Mouse (Mus musculus) forebrain, embryonic 16.5 days (tissue): ENCODE measurements around the gene Scmh1. TPM values are rescaled to one million over a fixed set of nuclear protein-coding genes. Genes with fewer than 3 reads are reported as not detected.

ENCODE experiments used
- ATAC-seq: fragments of 200-750 bp; cut with Nextera tagmentation; 2 replicates; pipeline ENCODE4 v1.8.0; 2017; ENCODE audit warnings: mild to moderate bottlenecking, moderate library complexity
- H3K27ac ChIP-seq: fragments of 300-500 bp; sonication (generic); 2 replicates; pipeline ENCODE4 v1.5.1; 2014; ENCODE audit warnings: low read length, control low read depth
- H3K27me3 ChIP-seq: fragments of 300-500 bp; sonication (generic); replicated peaks from 2 replicates; pipeline ENCODE4 v1.6.1; 2014; ENCODE audit warnings: low read length; ENCODE audit not compliant: control insufficient read depth, insufficient read depth
- H3K36me3 ChIP-seq: fragments of 300-500 bp; sonication (generic); 2 replicates; pipeline ENCODE4 v1.6.1; 2014; ENCODE audit not compliant: control insufficient read depth, insufficient read depth
- H3K4me1 ChIP-seq: fragments of 300-500 bp; sonication (generic); replicated peaks from 2 replicates; pipeline ENCODE4 v1.6.1; 2014; ENCODE audit warnings: low read length; ENCODE audit not compliant: control insufficient read depth, insufficient read depth
- H3K4me2 ChIP-seq: fragments of 300-500 bp; sonication (generic); 2 replicates; pipeline ENCODE4 v1.6.1; 2014; ENCODE audit warnings: mild to moderate bottlenecking, low read length, control low read depth
- H3K4me3 ChIP-seq: fragments of 300-500 bp; sonication (generic); replicated peaks from 2 replicates; pipeline ENCODE4 v1.5.1; 2014; ENCODE audit warnings: mild to moderate bottlenecking, low read length, control low read depth
- H3K9ac ChIP-seq: fragments of 300-500 bp; sonication (generic); replicated peaks from 2 replicates; pipeline ENCODE4 v1.6.1; 2014; ENCODE audit warnings: low read depth, low read length, control low read depth
- H3K9me3 ChIP-seq: fragments of 300-500 bp; sonication (generic); 2 replicates; pipeline ENCODE4 v1.6.1; 2016; ENCODE audit warnings: low read length; ENCODE audit not compliant: control insufficient read depth
- WGBS: fragments of 180-500 bp; shearing (Covaris S2); extraction: QIAGEN DNeasy Blood & Tissue Kit; methylation state at CpG from one replicate; pipeline ENCODE4 v1.1.7; 2014; 5-methylcytosine and 5-hydroxymethylcytosine counted together
- polyA plus RNA-seq: library from polyadenylated mRNA; unstranded; fragments of >200 nt; fragmentation: Nextera tagmentation; extraction: Ambion mirVana; gene quantifications from 2 replicates; pipeline ENCODE4 v1.2.1, GENCODE M21; 2015

Scmh1 gene
- polyA plus RNA-seq, 1 experiment from 2014 or later = 80.2 TPM

DNA sequence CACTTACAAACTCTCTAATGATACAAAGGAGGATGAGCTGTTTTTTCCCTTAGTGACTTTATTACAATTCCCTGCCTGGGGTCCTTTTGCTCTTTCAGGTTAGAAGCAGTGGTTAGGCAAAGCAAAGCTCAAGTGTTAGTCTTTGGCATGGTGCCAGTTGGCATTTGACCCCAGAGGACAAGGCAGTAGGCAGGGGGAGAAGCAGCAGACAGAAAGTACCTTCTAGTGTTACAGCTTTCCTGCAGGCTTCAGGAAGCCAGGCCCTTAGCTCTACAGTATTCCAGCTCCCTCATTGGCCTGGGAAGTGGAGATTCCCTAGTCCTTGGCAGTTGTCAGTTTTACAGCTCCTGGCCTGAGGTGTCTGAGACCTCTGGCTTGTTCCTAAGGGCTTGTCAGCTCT lies 15.6 kb downstream of the Scmh1 start:
- Histone ChIP-seq H3K4me2 (no peak overlapping the region), H3K4me1 (peaks cover 7% of the 10 kb centered on the region; the same call in 1 of the 2 replicates), H3K36me3 (no peaks in the 10 kb centered on the region), H3K27me3 (no peaks in the 10 kb centered on the region), H3K27ac (no peak overlapping the region), H3K9ac (no peak overlapping the region), H3K4me3 (no peak overlapping the region), H3K9me3 (no peaks in the 10 kb centered on the region)
- ATAC-seq = no peak

GRCm38 (mm10) chr4:120430601-120431000 lies 25.5 kb downstream of the Scmh1 start:
- H3K9me3 ChIP-seq = no peaks in the 10 kb centered on the region
- H3K9ac ChIP-seq = no peak overlapping the region
- no peaks in the 10 kb centered on the region for H3K36me3 ChIP-seq
- H3K4me3 ChIP-seq = no peak overlapping the region
- no peaks in the 10 kb centered on the region for H3K4me1 ChIP-seq
- H3K27ac ChIP-seq = no peak overlapping the region
- no peak overlapping the region for H3K4me2 ChIP-seq
- no peaks in the 10 kb centered on the region for H3K27me3 ChIP-seq
- no peak for ATAC-seq

- no peak overlapping the region for H3K9ac ChIP-seq
- no peaks in the 10 kb centered on the region for H3K4me1 ChIP-seq
- H3K27ac ChIP-seq = no peak overlapping the region
- no peak for ATAC-seq
- no peak overlapping the region for H3K4me2 ChIP-seq
- no peaks in the 10 kb centered on the region for H3K9me3 ChIP-seq
- H3K36me3 ChIP-seq = no peaks in the 10 kb centered on the region
- H3K4me3 ChIP-seq = no peak overlapping the region
- H3K27me3 ChIP-seq = no peaks in the 10 kb centered on the region
- 66% methylated on average over 11 of the region's 11 CpGs for WGBS
Measured at GRCm38 (mm10) chr4:120432599-120433373, 27.7 kb downstream of the Scmh1 start.

GRCm38 (mm10) chr4:120461741-120462140 lies 56.7 kb downstream of the Scmh1 start:
- Histone ChIP-seq H3K27me3 (no peaks in the 10 kb centered on the region), H3K9me3 (no peaks in the 10 kb centered on the region), H3K4me3 (no peak overlapping the region), H3K36me3 (0 out of 2 replicates have a peak, but pooled peaks cover 2% of the 10 kb centered on the region), H3K4me1 (peaks cover 2% of the 10 kb centered on the region; the same call in 1 of the 2 replicates), H3K9ac (no peak overlapping the region), H3K27ac (no peak overlapping the region), H3K4me2 (no peak overlapping the region)
- no peak for ATAC-seq
- 66% methylated on average over 4 of the region's 4 CpGs for WGBS

DNA sequence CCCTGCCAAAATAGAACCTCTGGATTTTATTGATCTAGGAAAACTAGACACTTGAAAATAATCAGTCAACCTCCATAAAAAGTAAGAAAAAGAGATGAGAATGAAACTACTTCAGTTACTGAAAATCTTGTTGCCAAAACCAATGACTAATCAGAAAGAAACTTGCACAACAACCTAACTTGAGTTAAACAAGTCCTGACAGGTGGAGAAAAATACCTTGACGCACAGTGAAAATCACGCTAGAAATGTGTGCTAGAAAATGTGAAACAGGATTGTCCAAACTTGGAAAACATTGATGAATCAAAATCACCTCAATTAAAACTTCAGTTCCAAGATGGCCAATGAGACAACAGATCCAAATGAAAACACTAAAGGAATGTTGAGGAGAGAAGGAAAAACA lies 67.9 kb downstream of the Scmh1 start:
- Histone ChIP-seq H3K9me3 (no peaks in the 10 kb centered on the region), H3K4me1 (no peaks in the 10 kb centered on the region), H3K9ac (no peak overlapping the region), H3K27ac (no peak overlapping the region), H3K4me3 (no peak overlapping the region), H3K27me3 (no peaks in the 10 kb centered on the region), H3K36me3 (peaks cover 9% of the 10 kb centered on the region), H3K4me2 (no peak overlapping the region)
- WGBS = 95% methylated on average over 2 of the region's 2 CpGs
- ATAC-seq = no peak

DNA sequence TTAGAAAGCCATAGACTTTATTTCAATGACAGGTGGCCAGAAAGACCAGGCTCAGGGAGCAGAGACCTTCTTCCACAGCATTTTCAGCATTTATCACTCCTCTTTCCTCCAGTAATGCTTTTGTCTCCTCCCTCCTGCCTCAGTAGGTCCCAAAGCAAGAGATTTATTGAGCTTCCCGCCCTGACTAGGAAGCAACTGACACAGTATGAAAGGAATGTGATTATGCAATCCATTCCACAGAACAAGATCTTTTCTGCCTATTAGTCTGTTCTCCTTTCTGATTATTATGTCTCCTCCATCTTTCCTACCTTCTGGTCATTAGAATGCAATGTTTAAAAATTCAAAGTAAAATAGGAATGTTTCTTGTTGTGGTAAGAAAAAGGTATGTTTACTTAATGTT lies 82.6 kb downstream of the Scmh1 start:
- no peak for ATAC-seq
- Histone ChIP-seq H3K27me3 (no peaks in the 10 kb centered on the region), H3K4me2 (no peak overlapping the region), H3K9ac (no peak overlapping the region), H3K27ac (no peak overlapping the region), H3K4me1 (no peaks in the 10 kb centered on the region), H3K9me3 (no peaks in the 10 kb centered on the region), H3K4me3 (no peak overlapping the region), H3K36me3 (peaks cover 6% of the 10 kb centered on the region; the same call in 1 of the 2 replicates)
- whole genome bisulfite sequencing = 33% methylated on average over 1 of the region's 1 CpGs

GRCm38 (mm10) chr4:120506955-120507354 lies 101.9 kb downstream of the Scmh1 start:
- Histone ChIP-seq H3K9me3 (no peaks in the 10 kb centered on the region; the same call in 1 of the 2 replicates), H3K27ac (no peak overlapping the region), H3K9ac (no peak overlapping the region), H3K27me3 (no peaks in the 10 kb centered on the region), H3K4me1 (no peaks in the 10 kb centered on the region), H3K36me3 (peaks cover 19% of the 10 kb centered on the region), H3K4me2 (no peak overlapping the region), H3K4me3 (no peak overlapping the region)
- 96% methylated on average over 1 of the region's 1 CpGs for WGBS
- ATAC-seq = no peak

- 97% methylated on average over 4 of the region's 4 CpGs for WGBS
- Histone ChIP-seq H3K4me1 (no peaks in the 10 kb centered on the region), H3K4me2 (no peak overlapping the region), H3K36me3 (peaks cover 13% of the 10 kb centered on the region), H3K9me3 (no peaks in the 10 kb centered on the region; the same call in 1 of the 2 replicates), H3K27ac (no peak overlapping the region), H3K27me3 (no peaks in the 10 kb centered on the region), H3K9ac (no peak overlapping the region), H3K4me3 (no peak overlapping the region)
- ATAC-seq = no peak
Measured at GRCm38 (mm10) chr4:120511203-120511602, 106.1 kb downstream of the Scmh1 start.

- ATAC-seq = no peak
- Histone ChIP-seq H3K4me1 (no peaks in the 10 kb centered on the region), H3K9me3 (no peaks in the 10 kb centered on the region; the same call in 1 of the 2 replicates), H3K36me3 (peaks cover 15% of the 10 kb centered on the region), H3K4me2 (no peak overlapping the region), H3K9ac (no peak overlapping the region), H3K27me3 (no peaks in the 10 kb centered on the region), H3K27ac (no peak overlapping the region), H3K4me3 (no peak overlapping the region)
- WGBS = 94% methylated on average over 2 of the region's 2 CpGs
Measured at GRCm38 (mm10) chr4:120514366-120514765, 109.3 kb downstream of the Scmh1 start.
